Mouse (Mus musculus) gastrocnemius, postnatal 14 days (tissue): ENCODE data around the gene Copg2. TPM values are rescaled to one million over a fixed set of nuclear protein-coding genes. Genes with fewer than 3 reads are reported as not detected.
"Not testable (repeated sequence)": the region's sequence is repeated elsewhere in the genome, so short reads cannot be mapped to it uniquely, and the experiment has no call there.

Experiments
- DNase-seq: peaks from one replicate; pipeline ENCODE4 v3.0.0; 2021; ENCODE audit warnings: mixed read lengths
- intact Hi-C: fragments of 180-260 bp; cut with DNase I; formaldehyde crosslinking; loops from one replicate; pipeline ENCODE4 v1.15.1; 2025; ENCODE audit warnings: low total_unique reads
- total RNA-seq, 2 experiments: library from RNA; stranded (reverse); gene quantifications; 2 replicates each; pipeline ENCODE4 v1.2.3; 2021

Copg2 gene
- total RNA-seq, 2 experiments from 2014 or later: 25.1 to 25.7 TPM

- intact Hi-C loops: no loop called here
- no peak for DNase-seq
Observed at GRCm38 (mm10) chr6:30855205-30855604, 41.4 kb downstream of the Copg2 start.

GRCm38 (mm10) chr6:30849818-30850217, 46.8 kb downstream of the Copg2 start:
- intact Hi-C loops: no loop called here
- DNase-seq: no peak

- no peak for DNase-seq
- intact Hi-C loops: no loop called here
Observed at GRCm38 (mm10) chr6:30832241-30832640, 64.4 kb downstream of the Copg2 start.

- intact Hi-C loops: no loop called here
- DNase-seq: no peak
Observed at GRCm38 (mm10) chr6:30813626-30814025, 83.0 kb downstream of the Copg2 start.

- intact Hi-C loops: no loop called here
- DNase-seq: no peak
Observed at GRCm38 (mm10) chr6:30805053-30805752, 91.4 kb downstream of the Copg2 start.

GRCm38 (mm10) chr6:30804389-30805052, 92.1 kb downstream of the Copg2 start:
- DNase-seq: peak; percentile 20
- intact Hi-C loops: not testable (repeated sequence)

- intact Hi-C loops, DNase-seq: not testable (repeated sequence)
Observed at GRCm38 (mm10) chr6:30802915-30803314, 93.7 kb downstream of the Copg2 start.

- no peak for DNase-seq
- intact Hi-C loops: no loop called here
Observed at GRCm38 (mm10) chr6:30751209-30751608, 145.4 kb downstream of the Copg2 start.

GRCm38 (mm10) chr6:30750482-30750881, 146.1 kb downstream of the Copg2 start:
- intact Hi-C loops: no loop called here

GRCm38 (mm10) chr6:30749892-30750291, 146.7 kb downstream of the Copg2 start:
- intact Hi-C loops: no loop called here
- no peak for DNase-seq

More at GRCm38 (mm10) chr6:30750482-30750881, 146.1 kb downstream of the Copg2 start:
- no peak for DNase-seq

- intact Hi-C loops: no loop called here
Observed at GRCm38 (mm10) chr6:30749042-30749689, 147.4 kb downstream of the Copg2 start.

GRCm38 (mm10) chr6:30748358-30748910, 148.2 kb downstream of the Copg2 start:
- no peak for DNase-seq
- intact Hi-C loops: no loop called here

More at GRCm38 (mm10) chr6:30749042-30749689, 147.4 kb downstream of the Copg2 start:
- DNase-seq: no peak

GRCm38 (mm10) chr6:30747631-30748357, 148.8 kb downstream of the Copg2 start:
- intact Hi-C loops: no loop called here
- DNase-seq: no peak

GRCm38 (mm10) chr6:30745591-30745990, 151.0 kb downstream of the Copg2 start:
- DNase-seq: no peak
- intact Hi-C loops: no loop called here

GRCm38 (mm10) chr6:30744846-30745245, 151.7 kb downstream of the Copg2 start:
- intact Hi-C loops: no loop called here
- no peak for DNase-seq

- intact Hi-C loops: no loop called here
- DNase-seq: peak; percentile 40
Observed at GRCm38 (mm10) chr6:30739177-30739747, 157.3 kb downstream of the Copg2 start.

- intact Hi-C loops: no loop called here
- no peak for DNase-seq
Observed at GRCm38 (mm10) chr6:30738464-30739006, 158.1 kb downstream of the Copg2 start.

GRCm38 (mm10) chr6:30737548-30738463, 158.8 kb downstream of the Copg2 start:
- DNase-seq: peak; percentile 84
- intact Hi-C loops: no loop called here
